Mouse (Mus musculus): ENCODE results near the gene Cfap97.
"Not testable (repeated sequence)": the region's sequence is repeated elsewhere in the genome, so short reads cannot be mapped to it uniquely, and the experiment has no call there.

The Cfap97 gene

GRCm38 (mm10) chr8:46151202-46152062 is at the start of gene Cfap97:
Gene Cfap97, plus strand, starts transcription at chr8:46151771.
- DNase-seq (ENCODE audit: low read depth, low spot score), result no peak

GRCm38 (mm10) chr8:46103434-46103833 is 48.1 kb upstream of the Cfap97 start:
- no peak for DNase-seq (ENCODE audit: low read depth, low spot score)

GRCm38 (mm10) chr8:46107690-46108089 is 43.9 kb upstream of the Cfap97 start:
- no peak for DNase-seq (ENCODE audit: low read depth, low spot score)

- DNase-seq (ENCODE audit: low read depth, low spot score), result not testable (repeated sequence)
Observed at GRCm38 (mm10) chr8:46113421-46114170, 38.0 kb upstream of the Cfap97 start.

GRCm38 (mm10) chr8:46117172-46117571 is 34.4 kb upstream of the Cfap97 start:
- DNase-seq (ENCODE audit: low read depth, low spot score), result no peak

- no peak for DNase-seq (ENCODE audit: low read depth, low spot score)
Observed at GRCm38 (mm10) chr8:46119176-46119575, 32.4 kb upstream of the Cfap97 start.

- DNase-seq (ENCODE audit: low read depth, low spot score), result no peak
Observed at GRCm38 (mm10) chr8:46122498-46122897, 29.1 kb upstream of the Cfap97 start.

GRCm38 (mm10) chr8:46130426-46130825 is 21.1 kb upstream of the Cfap97 start:
- no peak for DNase-seq (ENCODE audit: low read depth, low spot score)

GRCm38 (mm10) chr8:46135546-46135945 is 16.0 kb upstream of the Cfap97 start:
- DNase-seq (ENCODE audit: low read depth, low spot score), result not testable (repeated sequence)

- no peak for DNase-seq (ENCODE audit: low read depth, low spot score)
Observed at GRCm38 (mm10) chr8:46137336-46137735, 14.2 kb upstream of the Cfap97 start.

GRCm38 (mm10) chr8:46137843-46138596 is 13.6 kb upstream of the Cfap97 start:
- DNase-seq (ENCODE audit: low read depth, low spot score), result no peak

- no peak for DNase-seq (ENCODE audit: low read depth, low spot score)
Observed at GRCm38 (mm10) chr8:46140376-46141120, 11.0 kb upstream of the Cfap97 start.

GRCm38 (mm10) chr8:46141688-46142087 is 9.9 kb upstream of the Cfap97 start:
- no peak for DNase-seq (ENCODE audit: low read depth, low spot score)

- DNase-seq (ENCODE audit: low read depth, low spot score), result no peak
Observed at GRCm38 (mm10) chr8:46142498-46143081, 9.0 kb upstream of the Cfap97 start.

GRCm38 (mm10) chr8:46143470-46143869 is 8.1 kb upstream of the Cfap97 start:
- no peak for DNase-seq (ENCODE audit: low read depth, low spot score)

GRCm38 (mm10) chr8:46143924-46144323 is 7.6 kb upstream of the Cfap97 start:
- DNase-seq (ENCODE audit: low read depth, low spot score), result no peak

GRCm38 (mm10) chr8:46146173-46146572 is 5.4 kb upstream of the Cfap97 start:
- no peak for DNase-seq (ENCODE audit: low read depth, low spot score)

- DNase-seq (ENCODE audit: low read depth, low spot score), result no peak
Observed at GRCm38 (mm10) chr8:46149306-46149705, 2.3 kb upstream of the Cfap97 start.

GRCm38 (mm10) chr8:46149782-46150181 is 1.8 kb upstream of the Cfap97 start:
- no peak for DNase-seq (ENCODE audit: low read depth, low spot score)

GRCm38 (mm10) chr8:46152064-46153031 is 777 bp downstream of the Cfap97 start, which contains the start of gene Snx25:
Gene Snx25, minus strand, starts transcription at chr8:46152159.
- peak; percentile 54 for DNase-seq (ENCODE audit: low read depth, low spot score)

Data from WW6 (cell line).